Mouse (Mus musculus) stomach, embryonic 16.5 days (tissue): ENCODE data around the gene Scnm1. TPM values are rescaled to one million over a fixed set of nuclear protein-coding genes. Genes with fewer than 3 reads are reported as not detected.
"Not testable (repeated sequence)": the region's sequence is repeated elsewhere in the genome, so short reads cannot be mapped to it uniquely, and the experiment has no call there.

Experiments used
- ATAC-seq: fragments of 200-750 bp; cut with Nextera tagmentation; 2 replicates; pipeline ENCODE4 v1.8.0; 2017; ENCODE audit warnings: moderate number of reproducible peaks, moderate TSS enrichment; ENCODE audit not compliant: insufficient read depth, low FRiP score
- H3K27ac ChIP-seq: fragments of 300-500 bp; sonication (generic); 2 replicates; pipeline ENCODE4 v1.5.1; 2014; ENCODE audit warnings: low read length
- H3K27me3 ChIP-seq: fragments of 300-500 bp; sonication (generic); 2 replicates; pipeline ENCODE4 v1.6.1; 2014; ENCODE audit warnings: low read length, control low read depth, mixed read lengths; ENCODE audit not compliant: control insufficient read depth, insufficient read depth
- H3K36me3 ChIP-seq: fragments of 300-500 bp; sonication (generic); 2 replicates; pipeline ENCODE4 v1.6.1; 2014; ENCODE audit warnings: low read length; ENCODE audit not compliant: control insufficient read depth, insufficient read depth
- H3K4me1 ChIP-seq: fragments of 300-500 bp; sonication (generic); 2 replicates; pipeline ENCODE4 v1.6.1; 2014; ENCODE audit warnings: low read length, control low read depth, mixed read lengths; ENCODE audit not compliant: control insufficient read depth, insufficient read depth
- H3K4me2 ChIP-seq: fragments of 300-500 bp; sonication (generic); 2 replicates; pipeline ENCODE4 v1.6.1; 2014; ENCODE audit warnings: low read depth, low read length, mixed read lengths
- H3K4me3 ChIP-seq: fragments of 300-500 bp; sonication (generic); replicated peaks from 2 replicates; pipeline ENCODE4 v1.5.1; 2014; ENCODE audit warnings: mild to moderate bottlenecking, low read length
- H3K9ac ChIP-seq: fragments of 300-500 bp; sonication (generic); 2 replicates; pipeline ENCODE4 v1.6.1; 2014; ENCODE audit warnings: low read length
- H3K9me3 ChIP-seq: fragments of 300-500 bp; sonication (generic); replicated peaks from 2 replicates; pipeline ENCODE4 v1.6.1; 2016; ENCODE audit warnings: low read length, control low read depth; ENCODE audit not compliant: control insufficient read depth
- WGBS: fragments of 180-500 bp; shearing (Covaris S2); extraction: QIAGEN DNeasy Blood & Tissue Kit; methylation state at CpG from one replicate; pipeline ENCODE4 v1.1.7; 2014; 5-methylcytosine and 5-hydroxymethylcytosine counted together
- microRNA-seq: library from miRNA; unstranded; fragments of <30 nt; microRNA quantifications from one replicate; pipeline ENCODE4, GENCODE M21; 2016
- polyA plus RNA-seq: library from polyadenylated mRNA; unstranded; fragments of >200 nt; fragmentation: Nextera tagmentation; extraction: Ambion mirVana; gene quantifications from 2 replicates; pipeline ENCODE4 v1.2.1, GENCODE M21; 2015

Gene Scnm1
- polyA plus RNA-seq, 1 experiment from 2014 or later = 58.2 TPM

GRCm38 (mm10) chr3:95107308-95107707 is 26.5 kb downstream of the Scnm1 start:
- peak overlapping the region; percentile 71 for H3K4me2 ChIP-seq

GRCm38 (mm10) chr3:95106338-95107117 is 27.3 kb downstream of the Scnm1 start, which contains the start of gene Pip5k1a:
Gene Pip5k1a, minus strand, starts transcription at chr3:95106930.
- H3K4me2 ChIP-seq = peak within 1 kb of the TSS; percentile 83
- H3K4me1 ChIP-seq = peaks cover 12% of the 10 kb centered on the region
- H3K36me3 ChIP-seq = no peaks in the 10 kb centered on the region
- H3K9me3 ChIP-seq = no peaks in the 10 kb centered on the region
- ATAC-seq = peak; percentile 92
- peak within 1 kb of the TSS; percentile 63 for H3K4me3 ChIP-seq
- H3K9ac ChIP-seq = peak within 1 kb of the TSS; percentile 81
- H3K27me3 ChIP-seq = no peaks in the 10 kb centered on the region
- peak within 1 kb of the TSS; percentile 57 for H3K27ac ChIP-seq
- under 1% methylated on average over 51 of the region's 51 CpGs for WGBS

More at GRCm38 (mm10) chr3:95107308-95107707, 26.5 kb downstream of the Scnm1 start:
- peaks cover 16% of the 10 kb centered on the region for H3K4me1 ChIP-seq
- not testable (repeated sequence) for H3K27ac ChIP-seq, H3K9ac ChIP-seq, H3K9me3 ChIP-seq, H3K27me3 ChIP-seq, ATAC-seq, H3K36me3 ChIP-seq
- peak overlapping the region; percentile 63 for H3K4me3 ChIP-seq

GRCm38 (mm10) chr3:95105586-95106337 is 28.0 kb downstream of the Scnm1 start:
- Histone ChIP-seq H3K9ac (peak overlapping the region; percentile 81), H3K4me1 (peaks cover 12% of the 10 kb centered on the region), H3K9me3 (no peaks in the 10 kb centered on the region), H3K36me3 (no peaks in the 10 kb centered on the region), H3K4me3 (peak overlapping the region; percentile 63), H3K4me2 (peak overlapping the region; percentile 83), H3K27ac (peak overlapping the region; percentile 57), H3K27me3 (no peaks in the 10 kb centered on the region)
- WGBS = 1% methylated on average over 16 of the region's 16 CpGs
- ATAC-seq = no peak

GRCm38 (mm10) chr3:95105121-95105520 is 28.7 kb downstream of the Scnm1 start:
- no peak for ATAC-seq
- Histone ChIP-seq H3K4me1 (peaks cover 10% of the 10 kb centered on the region), H3K27me3 (no peaks in the 10 kb centered on the region), H3K9me3 (no peaks in the 10 kb centered on the region), H3K4me2 (peak overlapping the region; percentile 83), H3K9ac (peak overlapping the region; percentile 81), H3K36me3 (no peaks in the 10 kb centered on the region), H3K4me3 (peak overlapping the region; percentile 63), H3K27ac (peak overlapping the region; percentile 46)
- 40% methylated on average over 4 of the region's 4 CpGs for WGBS

- Histone ChIP-seq H3K4me2 (no peak overlapping the region), H3K4me3 (no peak overlapping the region), H3K4me1 (peaks cover 10% of the 10 kb centered on the region), H3K27ac (no peak overlapping the region), H3K9me3 (no peaks in the 10 kb centered on the region), H3K9ac (no peak overlapping the region), H3K27me3 (no peaks in the 10 kb centered on the region), H3K36me3 (no peaks in the 10 kb centered on the region)
- no peak for ATAC-seq
- WGBS = 26% methylated on average over 2 of the region's 2 CpGs
These were observed 33.0 kb downstream of the Scnm1 start for GRCm38 (mm10) chr3:95100854-95101253.

- no peak for ATAC-seq
- no peaks in the 10 kb centered on the region for H3K4me1 ChIP-seq
- no peak overlapping the region for H3K4me3 ChIP-seq
- no peaks in the 10 kb centered on the region for H3K27me3 ChIP-seq
- no peaks in the 10 kb centered on the region for H3K9me3 ChIP-seq
- H3K4me2 ChIP-seq = no peak overlapping the region
- no peak overlapping the region for H3K27ac ChIP-seq
- H3K9ac ChIP-seq = no peak overlapping the region
- no peaks in the 10 kb centered on the region for H3K36me3 ChIP-seq
- 92% methylated on average over 1 of the region's 1 CpGs for WGBS
These were observed 45.7 kb downstream of the Scnm1 start for GRCm38 (mm10) chr3:95088071-95088470.

Small RNAs within 50 kb of the gene (microRNA-seq; reads per million reads assigned to microRNA genes)
- not detected for gene Mir8099-1

Other genes with a start within 250 kb of the Scnm1 start
- gene Psmb4, start 247.1 kb downstream of the Scnm1 start, polyA plus RNA-seq = 277 and 282 TPM in 2 replicates
- 132 and 144 TPM in 2 replicates for gene Selenbp1, start 201.0 kb downstream of the Scnm1 start, polyA plus RNA-seq
- 6.9 and 7.0 TPM in 2 replicates for gene Rfx5, start 179.9 kb downstream of the Scnm1 start, polyA plus RNA-seq
- 17.5 and 24.0 TPM in 2 replicates for gene Pi4kb, start 159.3 kb downstream of the Scnm1 start, polyA plus RNA-seq
- gene Zfp687, start 118.6 kb downstream of the Scnm1 start, polyA plus RNA-seq = 20.4 and 22.6 TPM in 2 replicates
- gene Psmd4, start 91.4 kb downstream of the Scnm1 start, polyA plus RNA-seq = 218 TPM in 2 replicates
- 18.6 and 19.0 TPM in 2 replicates for gene Pip5k1a, start 27.1 kb downstream of the Scnm1 start, polyA plus RNA-seq
- gene Vps72, start 23.0 kb downstream of the Scnm1 start, polyA plus RNA-seq = 102 and 123 TPM in 2 replicates
- 2.2 and 7.3 TPM in 2 replicates for gene Tmod4, start 9.5 kb downstream of the Scnm1 start, polyA plus RNA-seq
- 13.7 and 14.5 TPM in 2 replicates for gene Lysmd1, start 77 bp upstream of the Scnm1 start, polyA plus RNA-seq
- 5.4 and 6.5 TPM in 2 replicates for gene Tnfaip8l2, start 8.3 kb upstream of the Scnm1 start, polyA plus RNA-seq
- 1.5 and 2.6 TPM in 2 replicates for gene Sema6c, start 26.4 kb upstream of the Scnm1 start, polyA plus RNA-seq
- 10.9 and 11.5 TPM in 2 replicates for gene Gabpb2, start 83.9 kb upstream of the Scnm1 start, polyA plus RNA-seq
- gene Cdc42se1, start 94.7 kb upstream of the Scnm1 start, polyA plus RNA-seq = 105 and 118 TPM in 2 replicates
- gene Mllt11, start 98.2 kb upstream of the Scnm1 start, polyA plus RNA-seq = 16.2 and 16.6 TPM in 2 replicates
- gene Gm128, start 107.6 kb upstream of the Scnm1 start, polyA plus RNA-seq = 0.25 and 0.52 TPM in 2 replicates
- gene Bnipl, start 117.2 kb upstream of the Scnm1 start, polyA plus RNA-seq = 9.2 and 11.6 TPM in 2 replicates
- gene Mindy1, start 147.3 kb upstream of the Scnm1 start, polyA plus RNA-seq = 54.6 and 62.0 TPM in 2 replicates
- gene Prune1, start 148.1 kb upstream of the Scnm1 start, polyA plus RNA-seq = 18.9 and 21.2 TPM in 2 replicates
- 6.8 and 13.2 TPM in 2 replicates for gene Anxa9, start 173.2 kb upstream of the Scnm1 start, polyA plus RNA-seq
- 148 and 155 TPM in 2 replicates for gene Cers2, start 180.8 kb upstream of the Scnm1 start, polyA plus RNA-seq
- gene Setdb1, start 223.2 kb upstream of the Scnm1 start, polyA plus RNA-seq = 35.2 and 36.9 TPM in 2 replicates